Mouse (Mus musculus) brain, embryonic 14.5 days (tissue): ENCODE data around the gene Cpeb3.

ENCODE experiments used
- CTCF ChIP-seq: fragments of 200-500 bp; IDR thresholded peaks from 2 replicates; pipeline ENCODE4 v1.5.1; 2012; ENCODE audit warnings: inconsistent platforms, mild to moderate bottlenecking, moderate library complexity, borderline replicate concordance; ENCODE audit not compliant: insufficient read depth, insufficient read length; ENCODE audit errors: extremely low read depth
- POLR2A ChIP-seq: fragments of 200-500 bp; IDR thresholded peaks from 2 replicates; pipeline ENCODE4 v1.6.1; 2012; ENCODE audit warnings: mild to moderate bottlenecking, inconsistent platforms, borderline replicate concordance; ENCODE audit not compliant: poor library complexity, insufficient read depth, insufficient read length, severe bottlenecking; ENCODE audit errors: extremely low read depth

DNA sequence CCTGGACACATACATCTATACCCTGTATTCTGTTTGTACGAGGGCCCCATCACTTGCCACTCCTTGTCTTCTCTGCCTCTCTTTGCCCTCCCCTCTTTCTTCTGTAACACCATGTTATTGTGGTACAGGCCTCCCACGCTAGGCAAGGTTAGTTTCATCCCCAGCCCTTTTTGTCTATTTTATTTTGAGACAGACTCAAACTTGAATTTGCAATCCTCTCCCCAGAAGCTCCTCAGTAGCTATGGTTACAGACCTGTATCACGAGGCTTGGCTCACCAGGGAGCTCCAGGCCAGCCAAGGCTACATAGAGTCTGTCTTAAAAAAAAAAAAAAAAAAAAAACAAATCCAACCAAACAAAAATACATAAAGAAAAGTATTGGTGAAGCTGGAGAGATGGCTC lies 123.9 kb downstream of the Cpeb3 start:
- no peak for TF ChIP-seq POLR2A
- TF ChIP-seq CTCF: no peak
